Mouse (Mus musculus): ENCODE measurements at regions not wholly inside any gene's neighbourhood (a gene's known extent, or its start where the extent isn't known, plus 50 kb on each side); places are given as distances from the start of the nearest gene placed in this dataset.

DNA sequence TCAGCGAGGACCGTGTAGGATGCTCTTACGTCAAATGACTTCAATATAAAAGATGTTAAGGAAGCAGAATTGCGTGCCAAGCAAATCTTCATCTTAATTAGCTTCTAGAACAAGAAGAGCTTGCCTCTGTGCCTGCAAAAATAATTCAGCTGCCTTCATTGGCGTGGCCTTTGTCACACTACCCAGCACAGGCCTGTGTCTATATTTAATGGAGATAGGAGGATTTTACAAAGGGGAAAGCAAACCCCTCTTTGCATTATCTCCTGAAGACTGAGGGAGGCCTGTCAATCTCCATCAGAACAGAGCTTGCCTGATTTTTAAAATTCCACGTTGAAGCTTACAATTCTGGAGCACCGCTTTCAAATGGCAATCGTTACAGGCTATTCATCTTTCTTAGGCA lies 71.3 kb upstream of the Cyyr1 start:
- Histone ChIP-seq H3K27ac (ENCODE audit: low read depth, low read length) (no peak overlapping the region), H3K9me3 (ENCODE audit: control insufficient read depth, low read length) (no peaks in the 10 kb centered on the region), H3K4me3 (ENCODE audit: low read depth, low read length) (no peak overlapping the region), H3K36me3 (ENCODE audit: control insufficient read depth, insufficient read depth, low read length) (no peaks in the 10 kb centered on the region), H3K27me3 (ENCODE audit: control insufficient read depth, insufficient read depth, low read length) (no peaks in the 10 kb centered on the region), H3K9ac (ENCODE audit: low read length) (no peak overlapping the region), H3K4me2 (no peak overlapping the region), H3K4me1 (ENCODE audit: control insufficient read depth, insufficient read depth, low read length) (no peaks in the 10 kb centered on the region)
- WGBS = 67% methylated on average over 8 of the region's 8 CpGs
- DNase-seq (ENCODE audit: low spot score, missing footprints) = no peak
- no peak for ATAC-seq (ENCODE audit: low FRiP score)

GRCm38 (mm10) chr16:85604089-85604488 lies 50.9 kb upstream of the Cyyr1 start:
- Histone ChIP-seq H3K36me3 (ENCODE audit: control insufficient read depth, insufficient read depth, low read length) (no peaks in the 10 kb centered on the region), H3K4me2 (no peak overlapping the region), H3K4me3 (ENCODE audit: low read depth, low read length) (no peak overlapping the region), H3K27me3 (ENCODE audit: control insufficient read depth, insufficient read depth, low read length) (no peaks in the 10 kb centered on the region), H3K27ac (ENCODE audit: low read depth, low read length) (no peak overlapping the region), H3K9me3 (ENCODE audit: control insufficient read depth, low read length) (no peaks in the 10 kb centered on the region), H3K4me1 (ENCODE audit: control insufficient read depth, insufficient read depth, low read length) (no peaks in the 10 kb centered on the region), H3K9ac (ENCODE audit: low read length) (no peak overlapping the region)
- ATAC-seq (ENCODE audit: low FRiP score) = no peak
- 85% methylated on average over 2 of the region's 2 CpGs for WGBS
- DNase-seq (ENCODE audit: low spot score, missing footprints) = no peak

Measured in midbrain, embryonic 11.5 days (tissue).